Mouse (Mus musculus): ENCODE measurements around the gene Fam57a.

GRCm38 (mm10) chr11:76153236-76153951, 26.1 kb upstream of the Fam57a start:
- TF ChIP-seq POLR2A (IDR thresholded peaks at IDR 0.05; ENCODE audit: low read depth, low read length) (no peak), CTCF (IDR thresholded peaks at IDR 0.05; ENCODE audit: extremely low read depth, insufficient read length, insufficient replicate concordance, low read depth, low read length) (no peak)
